Mouse (Mus musculus): ENCODE measurements around the gene Myh6. TPM values are rescaled to one million over a fixed set of nuclear protein-coding genes. Genes with fewer than 3 reads are reported as not detected.

Myh6 gene
- total RNA-seq, 2 experiments from 2014 or later = 23,215 to 24,603 TPM

GRCm38 (mm10) chr14:54912109-54912850 lies 54.4 kb downstream of the Myh6 start:
- intact Hi-C loops (cut with DNase I) = no loop called here
- DNase-seq = peak in 1 of 2 experiments; percentile 23

DNA sequence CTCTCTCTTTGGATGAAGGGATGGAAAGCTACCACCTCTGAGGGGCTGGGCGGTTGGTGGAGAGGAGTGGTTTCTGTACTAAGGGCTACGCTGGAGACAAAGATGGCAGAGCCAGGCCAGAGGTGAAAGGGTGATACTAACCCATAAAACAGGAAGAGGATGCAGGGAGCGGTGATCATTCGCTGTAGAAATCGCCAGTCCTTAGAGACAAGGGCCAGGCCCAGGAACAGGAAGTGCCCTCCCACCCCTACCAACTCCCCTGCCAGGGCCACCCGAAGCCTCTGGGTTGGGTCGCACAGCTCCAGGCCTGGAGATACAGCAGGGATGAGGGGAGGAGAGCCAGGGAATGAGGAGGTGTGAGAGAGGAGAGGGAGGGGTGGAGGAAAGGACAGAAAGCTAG lies 58.0 kb downstream of the Myh6 start:
- DNase-seq = no peak
- intact Hi-C loops (cut with DNase I) = no loop called here

DNA sequence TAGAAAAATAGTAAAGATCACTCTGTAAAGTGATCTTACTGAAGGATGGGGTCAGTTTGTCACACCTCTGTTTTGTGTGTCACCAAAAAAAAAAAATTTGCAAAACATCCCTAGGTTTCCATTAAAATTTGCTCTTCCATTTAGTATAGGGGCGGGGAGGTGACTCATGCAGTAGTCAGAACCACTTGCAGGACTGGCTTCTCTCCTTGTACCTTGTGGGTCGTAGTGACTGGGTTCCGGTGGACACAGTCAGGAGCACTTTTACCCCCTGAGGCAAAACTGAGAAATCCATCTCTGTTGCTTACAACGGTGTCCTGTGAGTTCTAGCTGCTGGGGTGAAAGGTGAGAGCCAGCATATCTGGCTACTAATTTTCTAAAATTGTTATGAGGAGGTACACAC lies 63.1 kb downstream of the Myh6 start:
- no peak for DNase-seq
- intact Hi-C loops (cut with DNase I) = loop anchor here (5.0 kb wide), 1 partner anchor 199 kb away; no protein-coding TSS in a partner anchor

- intact Hi-C loops (cut with DNase I) = loop anchor here (2.0 to 5.0 kb wide), 2 partner anchors 114 to 202 kb away; partner anchors contain the start of gene Ngdn
- peak; percentile 56 to 75 for DNase-seq
Observed at GRCm38 (mm10) chr14:54900383-54900782, 66.3 kb downstream of the Myh6 start.

- intact Hi-C loops (cut with DNase I) = no loop called here
- no peak for DNase-seq
Observed at GRCm38 (mm10) chr14:54897445-54897844, 69.3 kb downstream of the Myh6 start.

- intact Hi-C loops (cut with DNase I) = no loop called here
- peak; percentile 71 to 76 for DNase-seq
Observed at GRCm38 (mm10) chr14:54894296-54895151, 72.2 kb downstream of the Myh6 start.

DNA sequence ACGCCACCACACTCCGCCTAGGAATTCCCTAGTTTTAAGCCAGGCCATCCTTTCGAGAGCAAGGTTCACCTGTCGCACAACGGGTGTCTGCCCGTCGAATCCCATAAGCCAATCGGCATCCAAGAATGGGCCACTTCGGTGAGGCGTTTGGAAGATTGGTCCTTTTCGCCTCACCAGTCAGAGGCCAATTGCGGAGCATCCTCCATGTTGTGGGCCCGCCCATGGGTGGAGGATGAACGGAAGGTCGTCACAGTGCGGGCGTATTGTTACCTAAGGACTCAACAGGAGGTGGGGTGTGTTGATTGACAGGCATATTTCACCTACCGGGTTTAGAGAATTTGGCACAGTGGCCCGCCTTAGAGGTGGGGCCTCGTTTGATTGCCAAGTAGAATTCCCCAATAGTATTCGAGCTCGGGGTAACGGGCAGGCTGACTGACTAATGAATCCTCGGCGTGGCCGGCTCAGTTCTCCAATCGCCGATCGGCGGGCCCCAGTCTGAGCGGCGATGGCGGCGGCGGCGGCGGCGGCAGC lies 73.0 kb downstream of the Myh6 start:
- intact Hi-C loops (cut with DNase I) = no loop called here
- DNase-seq = peak; percentile 95 to 96

- intact Hi-C loops (cut with DNase I) = no loop called here
- DNase-seq = no peak
Observed at GRCm38 (mm10) chr14:54892200-54892599, 74.5 kb downstream of the Myh6 start, which contains the start of gene Pabpn1. Pabpn1 (plus strand) TSS chr14:54892500.

Small RNA genes lying within 50 kb of the gene (microRNA-seq; reads per million reads assigned to microRNA genes)
- gene Mir208a (0.85 to 1,908 reads per million in 2 experiments), gene Mir208b (0.60 to 463 reads per million in 2 experiments)

Other genes with a start within 250 kb of the Myh6 start
- gene Slc7a8, start 185.0 kb downstream of the Myh6 start, total RNA-seq (2021) = 1 to 10 TPM; 3.2 to 3.7 TPM
- gene Rnf212b, start 152.8 kb downstream of the Myh6 start, total RNA-seq (2021) = not detected
- gene Homez, start 96.0 kb downstream of the Myh6 start, total RNA-seq (2021) = 1 to 10 TPM; 6.7 to 8.6 TPM
- 1 to 10 TPM; 2.8 to 5.2 TPM for gene Ppp1r3e, start 89.4 kb downstream of the Myh6 start, total RNA-seq (2021)
- 10 to 100 TPM; 35.1 to 39.2 TPM for gene Bcl2l2, start 83.5 kb downstream of the Myh6 start, total RNA-seq (2021)
- 1 to 10 TPM; 4.1 to 8.1 TPM for gene Gm20521, start 83.5 kb downstream of the Myh6 start, total RNA-seq (2021)
- 10 to 100 TPM; 66.9 to 77.6 TPM for gene Pabpn1, start 74.4 kb downstream of the Myh6 start, total RNA-seq (2021)
- gene Slc22a17, start 53.8 kb downstream of the Myh6 start, total RNA-seq (2021) = 1 to 10 TPM; 3.4 to 5.6 TPM
- gene Efs, start 40.8 kb downstream of the Myh6 start, total RNA-seq (2021) = 1 to 10 TPM; 4.1 to 4.6 TPM
- not detected for gene Il25, start 34.2 kb downstream of the Myh6 start, total RNA-seq (2021)
- gene Cmtm5, start 30.7 kb downstream of the Myh6 start, total RNA-seq (2021) = under 1 TPM; 0.49 to 0.60 TPM
- gene Gm17428, start 10.0 kb upstream of the Myh6 start, total RNA-seq (2021) = not detected
- gene Myh7, start 27.7 kb upstream of the Myh6 start, total RNA-seq (2021) = 1,000 to 10,000 TPM; 2,004 to 2,187 TPM
- gene Ngdn, start 48.5 kb upstream of the Myh6 start, total RNA-seq (2021) = 10 to 100 TPM; 23.4 to 28.4 TPM
- gene Zfhx2, start 125.4 kb upstream of the Myh6 start, total RNA-seq (2021) = 1 to 10 TPM; 2.5 to 3.3 TPM
- gene Thtpa, start 127.9 kb upstream of the Myh6 start, total RNA-seq (2021) = 10 to 100 TPM in 1 of 2 experiments, 1 to 10 TPM in 1; 9.6 to 11.4 TPM
- gene Ap1g2, start 139.7 kb upstream of the Myh6 start, total RNA-seq (2021) = 1 to 10 TPM; 4.6 to 5.4 TPM
- gene Jph4, start 150.0 kb upstream of the Myh6 start, total RNA-seq (2021) = under 1 TPM; 0.10 to 0.36 TPM

All from heart, postnatal 14 days (tissue).